Mouse (Mus musculus) spleen, postnatal 14 days (tissue): Measurements from ENCODE around the gene Sf3a2.
A peak's percentile ranks its signal among the peaks of the same experiment; 100 is the strongest.
"Not testable (repeated sequence)": the region's sequence is repeated elsewhere in the genome, so short reads cannot be mapped to it uniquely, and the experiment has no call there.

Source experiments
- DNase-seq, 2 experiments: peaks; one replicate each; pipeline ENCODE4 v3.0.0; 2021 to 2022; ENCODE audit warnings: low spot score in 2 of 2

Gene Sf3a2

DNA sequence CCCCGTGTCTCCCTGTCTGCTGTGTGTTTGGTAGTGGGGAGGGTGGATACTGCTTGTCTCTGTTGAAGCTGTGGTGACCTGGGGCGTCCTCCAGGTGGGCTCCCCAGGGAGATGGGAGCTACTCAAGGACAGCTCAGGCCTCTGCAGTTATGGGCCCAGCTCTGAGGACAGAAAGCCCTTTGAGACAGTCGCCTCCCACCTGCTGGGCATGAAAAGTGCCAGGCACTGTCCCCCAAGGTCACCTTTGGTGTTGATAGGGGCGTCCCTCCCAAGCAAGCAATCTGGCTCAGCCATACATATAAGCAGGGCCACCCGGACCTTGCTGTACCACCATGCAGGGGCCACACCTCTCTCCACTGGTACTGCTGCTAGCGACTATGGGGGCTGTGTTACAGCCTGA is 6.9 kb downstream of the Sf3a2 start, which contains the start of gene Amh:
Gene Amh, plus strand, starts transcription at position 328 of the 400 bp plus-strand sequence.
- DNase-seq = no peak

DNA sequence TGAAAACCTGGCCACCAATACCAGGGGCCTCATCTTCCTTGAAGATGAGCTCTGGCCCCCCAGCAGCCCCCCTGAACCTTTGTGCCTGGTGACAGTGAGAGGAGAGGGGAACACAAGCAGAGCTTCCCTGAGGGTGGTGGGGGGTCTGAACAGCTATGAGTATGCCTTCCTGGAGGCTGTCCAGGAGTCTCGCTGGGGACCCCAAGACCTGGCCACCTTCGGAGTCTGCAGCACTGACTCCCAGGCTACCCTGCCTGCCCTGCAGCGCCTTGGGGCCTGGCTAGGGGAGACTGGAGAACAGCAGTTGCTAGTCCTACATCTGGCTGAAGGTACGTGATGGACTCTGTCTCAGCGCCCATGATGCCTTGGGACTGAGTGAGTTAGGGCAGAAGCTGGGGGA is 7.3 kb downstream of the Sf3a2 start:
- no peak for DNase-seq

DNA sequence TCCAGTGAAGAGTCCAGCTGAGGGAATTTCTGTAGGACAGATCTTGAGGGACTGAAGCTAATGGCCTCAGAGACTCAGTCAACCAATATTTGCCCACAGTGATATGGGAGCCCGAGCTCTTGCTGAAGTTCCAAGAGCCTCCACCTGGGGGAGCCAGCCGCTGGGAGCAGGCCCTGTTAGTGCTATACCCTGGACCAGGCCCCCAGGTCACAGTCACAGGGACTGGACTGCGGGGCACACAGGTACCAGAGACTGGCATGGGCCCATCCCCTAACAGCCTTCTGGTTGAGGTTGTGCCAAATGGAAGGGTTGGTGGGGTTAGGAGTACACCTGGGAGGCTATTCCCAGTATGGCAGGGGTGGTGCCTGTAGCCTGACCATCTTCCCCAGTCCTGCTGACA is 7.9 kb downstream of the Sf3a2 start:
- DNase-seq = peak; percentile 68 to 83

DNA sequence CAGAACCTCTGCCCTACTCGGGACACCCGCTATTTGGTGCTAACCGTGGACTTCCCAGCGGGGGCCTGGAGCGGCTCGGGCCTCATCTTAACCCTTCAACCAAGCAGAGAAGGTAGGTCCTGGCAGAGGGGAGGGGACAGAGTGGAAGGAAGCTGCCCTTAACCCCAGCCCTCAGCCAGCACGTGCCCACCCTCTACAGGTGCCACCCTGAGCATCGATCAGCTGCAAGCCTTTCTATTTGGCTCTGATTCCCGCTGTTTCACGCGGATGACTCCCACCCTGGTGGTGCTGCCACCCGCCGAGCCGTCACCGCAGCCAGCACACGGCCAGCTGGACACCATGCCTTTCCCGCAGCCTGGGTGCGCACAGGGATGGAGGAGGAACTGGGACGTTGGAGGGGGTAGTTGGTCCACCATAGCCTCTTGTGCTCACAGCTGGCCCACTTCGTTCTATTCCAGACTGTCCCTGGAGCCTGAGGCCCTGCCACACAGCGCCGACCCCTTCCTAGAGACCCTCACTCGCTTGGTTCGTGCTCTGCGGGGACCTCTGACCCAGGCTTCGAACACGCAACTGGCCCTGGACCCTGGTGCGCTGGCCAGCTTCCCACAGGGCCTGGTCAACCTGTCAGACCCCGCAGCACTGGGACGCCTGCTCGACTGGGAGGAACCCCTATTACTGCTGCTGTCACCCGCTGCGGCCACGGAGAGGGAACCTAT is 8.5 kb downstream of the Sf3a2 start:
- no peak for DNase-seq

DNA sequence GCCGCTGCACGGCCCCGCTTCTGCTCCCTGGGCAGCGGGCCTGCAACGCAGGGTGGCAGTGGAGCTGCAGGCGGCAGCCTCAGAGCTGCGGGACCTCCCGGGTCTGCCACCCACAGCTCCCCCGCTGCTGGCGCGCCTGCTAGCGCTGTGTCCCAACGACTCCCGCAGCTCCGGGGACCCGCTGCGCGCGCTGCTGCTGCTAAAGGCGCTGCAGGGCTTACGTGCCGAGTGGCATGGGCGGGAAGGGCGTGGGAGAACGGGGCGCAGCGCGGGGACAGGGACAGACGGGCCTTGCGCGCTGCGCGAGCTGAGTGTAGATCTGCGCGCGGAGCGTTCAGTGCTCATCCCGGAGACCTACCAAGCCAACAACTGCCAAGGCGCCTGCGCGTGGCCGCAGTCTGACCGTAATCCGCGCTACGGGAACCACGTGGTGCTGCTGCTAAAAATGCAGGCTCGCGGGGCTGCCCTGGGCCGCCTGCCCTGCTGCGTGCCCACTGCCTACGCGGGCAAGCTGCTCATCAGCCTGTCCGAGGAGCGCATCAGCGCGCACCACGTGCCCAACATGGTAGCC is 9.1 kb downstream of the Sf3a2 start:
- peak in 1 of 2 experiments; percentile 36 for DNase-seq

DNA sequence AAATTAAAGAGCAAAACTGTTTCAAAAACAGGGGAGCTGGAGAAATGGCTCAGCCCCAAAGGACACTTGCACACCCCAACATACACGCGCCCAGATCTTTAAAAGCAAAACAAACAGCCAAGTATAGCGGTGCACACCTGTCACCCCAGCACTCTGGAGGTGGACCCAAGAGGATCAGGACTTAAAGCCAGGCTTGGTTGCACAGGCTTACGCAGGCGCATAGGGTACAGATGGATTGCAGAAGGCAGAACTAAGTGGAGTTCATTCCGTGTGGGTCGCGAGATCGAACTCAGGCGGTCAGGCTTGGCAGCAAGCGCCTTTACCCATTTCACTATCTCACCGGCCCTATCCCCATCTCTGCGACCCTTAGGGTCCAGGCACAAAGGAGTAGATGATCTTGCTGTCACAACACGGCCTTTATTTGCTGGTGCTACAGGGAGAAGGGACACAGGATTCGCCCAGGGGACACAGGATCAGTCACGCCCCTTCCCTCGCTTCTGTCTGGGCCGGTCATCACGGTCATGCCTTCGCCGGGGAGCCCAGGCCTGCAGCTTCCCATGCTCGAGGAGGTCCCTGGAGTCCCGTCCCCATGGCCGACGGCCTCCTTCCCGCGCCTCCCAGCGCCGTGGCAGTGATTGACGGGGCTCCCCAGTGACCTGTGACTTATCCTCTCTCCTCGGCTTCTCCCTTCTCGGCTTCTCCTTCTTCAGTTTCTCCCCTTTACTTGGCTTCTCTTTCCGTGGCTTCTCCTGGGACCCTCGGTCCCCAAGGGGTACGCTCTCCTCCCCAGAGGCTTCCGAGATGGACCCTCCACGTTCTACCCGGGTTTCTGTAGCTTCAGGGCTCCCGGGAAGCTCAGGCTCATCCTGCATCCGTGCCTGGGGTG is 10.3 kb downstream of the Sf3a2 start:
- no peak for DNase-seq

DNA sequence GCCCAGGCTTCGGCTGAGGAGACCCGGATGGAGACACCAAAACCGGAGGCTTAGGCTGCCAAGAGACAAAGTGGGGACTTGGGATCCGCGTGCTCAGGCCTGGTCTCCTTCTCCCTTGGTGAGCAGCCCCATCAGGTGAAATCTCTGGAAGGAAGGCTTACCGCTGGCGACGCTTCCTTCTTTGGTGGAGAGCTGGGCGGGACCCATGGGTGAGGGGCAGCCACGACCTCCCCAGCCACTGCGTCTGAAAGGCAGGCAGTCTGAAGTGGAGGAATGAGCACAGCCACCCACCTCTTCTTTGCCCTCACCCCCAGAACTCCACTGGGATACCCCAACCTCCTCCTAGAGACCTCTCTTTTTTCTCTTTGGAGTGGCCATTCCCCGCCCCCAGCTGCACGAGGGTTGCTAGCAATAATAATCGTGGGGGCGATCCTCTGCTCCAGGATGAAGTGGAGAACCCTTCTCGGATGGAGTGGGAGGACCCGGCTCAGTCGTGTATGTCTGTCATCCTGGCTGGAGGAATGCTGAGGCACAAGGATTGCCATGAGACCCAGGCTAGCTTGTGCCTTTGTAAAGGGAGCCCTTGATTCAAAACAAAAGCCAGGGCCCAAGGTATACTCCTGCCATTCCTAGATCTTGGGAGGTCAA is 11.1 kb downstream of the Sf3a2 start:
- DNase-seq = no peak

DNA sequence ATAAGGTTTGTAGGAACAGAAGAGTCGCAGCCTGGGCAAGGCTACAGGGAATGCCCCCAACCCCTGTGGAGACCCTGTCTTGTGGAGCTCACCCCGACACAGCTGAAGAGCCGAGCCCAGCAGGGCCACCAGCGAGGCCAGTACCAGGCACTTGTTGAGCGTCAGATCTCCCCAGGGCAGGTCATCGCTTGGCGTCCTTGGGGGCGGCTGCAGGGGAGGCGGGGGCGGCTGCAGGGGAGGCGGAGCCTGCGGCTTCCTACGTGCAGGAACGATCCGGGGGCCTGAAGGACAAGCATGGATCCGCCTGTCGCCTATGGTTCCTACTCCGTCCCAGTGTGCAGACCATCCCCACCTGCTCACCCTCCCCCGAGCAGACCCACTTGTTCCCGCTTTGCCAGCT is 12.1 kb downstream of the Sf3a2 start:
- no peak for DNase-seq

DNA sequence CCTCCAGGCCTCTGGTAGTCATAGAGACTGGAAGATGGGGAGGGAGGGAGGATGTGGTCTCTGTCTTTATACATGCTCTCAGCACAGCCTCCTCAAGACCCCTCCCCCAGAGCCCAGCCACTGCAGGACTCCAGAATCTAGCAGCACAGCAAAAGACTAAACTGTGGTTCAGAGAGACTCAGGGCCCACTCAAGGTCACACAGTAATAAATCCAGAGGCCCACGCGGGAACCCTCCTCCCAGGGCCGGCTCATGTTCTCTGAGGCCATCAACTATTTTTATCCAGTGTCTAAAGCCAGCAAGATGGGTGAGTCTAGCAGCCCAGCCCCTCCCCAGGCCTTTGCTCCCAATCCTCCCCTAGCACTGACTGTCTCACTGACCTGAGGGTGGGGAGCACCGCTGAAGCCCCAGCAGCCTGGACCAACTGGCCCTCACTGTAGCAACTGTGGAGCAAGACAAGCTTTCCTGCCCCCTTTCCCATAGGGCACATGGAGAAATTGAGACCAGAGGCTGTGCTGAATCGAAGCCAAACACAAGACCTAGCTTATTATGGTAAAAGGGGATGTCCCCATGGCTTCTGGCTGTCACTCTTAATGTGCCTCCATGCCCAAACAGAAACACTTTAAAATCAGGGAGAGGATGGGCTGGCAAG is 14.5 kb downstream of the Sf3a2 start:
- no peak for DNase-seq

DNA sequence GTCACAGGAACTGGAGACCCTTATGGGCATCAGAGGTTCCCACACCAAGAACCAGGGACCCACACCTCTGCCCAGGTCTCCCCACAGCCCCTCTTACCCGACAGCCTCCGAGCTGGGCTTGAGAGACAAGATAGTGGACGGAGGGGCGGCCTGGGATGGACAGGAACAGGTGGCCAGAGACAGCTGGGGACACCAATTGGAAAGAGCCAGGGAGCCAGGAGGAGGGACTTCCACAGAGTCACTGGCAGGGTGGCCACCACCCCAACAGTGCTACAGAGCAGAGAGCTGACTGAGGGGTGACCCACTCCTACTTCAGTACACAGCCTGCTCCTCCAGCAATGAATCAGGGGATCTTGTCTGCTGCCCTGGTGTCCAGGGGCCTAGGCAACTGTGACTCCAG is 15.4 kb downstream of the Sf3a2 start, which contains the start of gene Jsrp1:
Gene Jsrp1, minus strand, starts transcription at position 133 of the 400 bp plus-strand sequence.
- DNase-seq = no peak

DNA sequence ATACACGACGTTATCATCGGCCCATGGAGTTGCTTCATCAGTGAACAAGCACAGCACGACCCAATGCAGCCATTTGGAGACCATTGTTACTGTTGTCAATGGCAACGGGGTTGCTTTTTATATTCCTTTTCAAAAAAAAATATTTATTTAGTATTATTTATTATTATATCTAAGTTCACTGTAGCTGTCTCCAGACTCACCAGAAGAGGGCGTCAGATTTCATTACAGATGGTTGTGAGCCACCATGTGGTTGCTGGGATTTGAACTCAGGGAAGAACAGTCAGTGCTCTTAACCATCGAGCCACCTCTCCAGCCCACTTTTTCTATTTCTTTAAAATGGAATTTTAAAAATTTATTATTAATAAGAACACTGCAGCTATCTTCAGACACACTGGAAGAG is 16.8 kb downstream of the Sf3a2 start:
- DNase-seq = no peak

DNA sequence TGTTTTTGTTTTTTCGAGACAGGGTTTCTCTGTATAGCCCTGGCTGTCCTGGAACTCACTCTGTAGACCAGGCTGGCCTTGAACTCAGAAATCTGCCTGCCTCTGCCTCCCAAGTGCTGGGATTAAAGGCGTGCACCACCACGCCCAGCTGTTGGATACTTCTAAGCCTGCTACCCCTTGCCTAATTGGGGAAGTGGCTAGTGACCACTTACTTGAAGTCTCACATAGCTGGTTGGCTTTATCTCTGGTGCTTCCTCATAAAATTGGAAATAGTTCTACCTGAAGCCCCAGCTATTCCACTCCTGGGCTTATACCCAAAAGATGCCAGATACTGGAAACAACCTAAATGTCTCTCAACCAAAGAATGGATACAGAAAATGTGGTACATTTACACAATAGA is 18.3 kb downstream of the Sf3a2 start:
- not testable (repeated sequence) for DNase-seq

DNA sequence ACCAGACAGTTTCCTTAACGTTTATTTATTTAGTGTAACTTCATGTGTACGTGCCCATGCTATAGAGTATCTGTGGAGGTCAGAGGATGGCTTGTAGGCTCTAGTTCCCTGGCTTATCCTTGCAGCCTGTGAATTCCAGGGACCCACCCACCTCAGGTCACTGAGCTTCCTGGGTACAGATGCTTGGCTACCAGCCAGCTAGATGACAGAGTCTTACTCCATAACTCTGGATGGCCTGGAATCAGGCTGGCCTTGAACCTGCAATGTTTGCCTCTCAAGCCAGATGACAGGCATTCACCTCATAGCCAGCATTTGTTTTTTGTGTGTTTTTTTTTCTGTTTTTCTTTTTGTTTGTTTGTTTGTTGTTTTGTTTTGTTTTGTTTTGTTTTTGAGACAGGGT is 19.2 kb downstream of the Sf3a2 start:
- no peak for DNase-seq

DNA sequence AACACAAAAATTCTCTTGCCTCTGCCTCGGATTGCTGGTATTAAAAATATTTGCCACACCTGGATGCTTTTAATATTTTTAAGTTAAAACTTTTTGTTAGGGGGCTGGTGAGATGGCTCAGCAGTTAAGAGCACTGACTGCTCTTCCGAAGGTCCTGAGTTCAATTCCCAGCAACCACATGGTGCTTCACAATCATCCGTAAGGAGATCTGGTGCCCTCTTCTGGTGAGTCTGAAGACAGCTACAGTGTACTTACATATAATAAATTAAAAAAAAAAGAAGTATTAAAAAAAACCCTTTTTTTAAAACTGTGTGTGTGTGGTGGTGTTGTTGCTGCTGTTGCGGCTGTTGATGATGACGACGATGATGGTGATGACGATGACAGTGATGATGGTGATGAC is 20.0 kb downstream of the Sf3a2 start:
- DNase-seq = not testable (repeated sequence)

DNA sequence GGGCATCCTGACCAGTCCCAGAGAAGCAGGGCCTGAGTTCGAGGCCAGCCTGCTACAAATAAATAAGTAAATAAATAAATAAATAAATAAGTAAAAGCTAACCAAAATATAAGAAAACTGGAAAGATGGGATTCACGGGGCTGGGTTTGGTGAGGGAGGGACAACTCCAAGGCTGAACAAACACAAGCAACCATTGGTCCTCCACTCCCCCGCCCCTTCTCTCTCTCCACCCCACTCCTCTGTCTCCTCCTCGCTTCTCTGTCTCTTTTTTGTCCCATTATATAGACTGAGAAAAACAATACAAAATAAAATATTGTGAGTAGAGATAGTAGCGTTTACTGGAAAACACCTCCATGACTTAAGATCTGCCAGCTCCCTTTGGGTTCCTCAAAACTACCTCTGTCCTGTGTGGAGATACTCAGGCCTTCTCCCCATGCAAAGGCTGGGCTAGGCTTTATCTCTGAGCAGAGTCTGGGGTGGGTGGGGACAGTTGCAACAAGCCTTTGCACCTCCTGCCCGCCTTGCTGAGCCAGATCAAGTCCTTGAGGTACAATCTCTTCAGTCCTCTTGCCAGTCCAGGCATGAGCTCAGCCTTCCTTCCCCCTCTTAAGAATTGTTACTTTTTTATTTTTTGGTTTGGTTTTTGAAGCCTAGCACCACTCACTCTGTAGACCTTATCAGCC is 20.7 kb downstream of the Sf3a2 start:
- DNase-seq = peak; percentile 40 to 43

DNA sequence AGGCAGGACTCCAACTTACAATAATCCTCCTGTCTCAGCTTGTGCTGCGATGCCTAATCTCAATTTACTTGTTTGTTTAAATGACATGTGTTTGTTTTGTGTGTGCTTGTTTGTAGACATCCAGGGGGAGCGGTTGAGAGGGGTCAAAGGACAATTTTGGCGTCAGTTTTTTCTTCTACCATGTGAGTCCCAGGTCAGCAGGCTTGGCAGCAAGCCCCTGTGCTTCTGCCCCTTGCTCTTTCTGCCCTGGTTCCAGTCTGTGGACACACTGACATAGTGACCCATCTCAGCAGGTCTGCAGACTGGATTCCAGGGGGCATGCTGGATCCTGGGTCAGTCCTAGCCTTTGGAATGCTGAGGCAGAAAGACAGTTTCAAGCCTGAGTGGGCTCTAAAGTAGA is 21.4 kb downstream of the Sf3a2 start:
- no peak for DNase-seq

DNA sequence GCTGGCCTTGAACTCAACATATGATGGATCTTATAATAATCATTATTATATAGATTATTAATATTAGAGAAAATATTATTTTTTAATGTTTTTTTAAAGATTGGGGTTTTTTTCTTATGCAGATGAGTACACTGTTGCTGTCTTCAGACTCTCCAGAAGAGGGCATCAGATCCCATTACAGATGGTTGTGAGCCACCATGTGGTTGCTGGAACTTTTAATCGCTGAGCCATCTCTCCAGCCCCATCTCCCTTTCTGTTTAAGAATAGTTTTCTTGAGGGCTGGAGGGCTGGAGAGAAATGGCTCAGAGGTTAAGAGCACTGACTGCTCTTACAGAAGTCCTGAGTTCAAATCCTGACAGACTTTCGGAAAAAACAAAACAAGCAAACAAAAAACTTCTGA is 24.0 kb downstream of the Sf3a2 start:
- no peak for DNase-seq

DNA sequence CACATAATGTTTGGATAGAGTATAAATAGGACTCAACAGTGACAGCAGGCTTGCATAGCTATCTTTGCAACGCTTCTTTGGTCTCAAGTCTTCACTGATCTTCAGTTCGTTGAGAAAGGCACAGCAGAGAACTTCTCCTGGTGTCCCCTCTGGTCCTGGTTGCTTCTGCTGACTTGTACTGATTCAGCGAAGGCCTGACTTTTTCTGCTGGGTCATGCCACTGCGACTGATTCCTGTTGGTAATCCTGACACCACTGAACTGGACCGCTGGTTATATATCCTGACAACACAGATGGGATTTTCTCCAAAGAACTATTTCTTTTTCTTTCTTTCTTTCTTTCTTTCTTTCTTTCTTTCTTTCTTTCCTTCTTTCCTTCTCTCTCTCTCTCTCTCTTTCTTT is 24.5 kb downstream of the Sf3a2 start:
- DNase-seq = no peak

DNA sequence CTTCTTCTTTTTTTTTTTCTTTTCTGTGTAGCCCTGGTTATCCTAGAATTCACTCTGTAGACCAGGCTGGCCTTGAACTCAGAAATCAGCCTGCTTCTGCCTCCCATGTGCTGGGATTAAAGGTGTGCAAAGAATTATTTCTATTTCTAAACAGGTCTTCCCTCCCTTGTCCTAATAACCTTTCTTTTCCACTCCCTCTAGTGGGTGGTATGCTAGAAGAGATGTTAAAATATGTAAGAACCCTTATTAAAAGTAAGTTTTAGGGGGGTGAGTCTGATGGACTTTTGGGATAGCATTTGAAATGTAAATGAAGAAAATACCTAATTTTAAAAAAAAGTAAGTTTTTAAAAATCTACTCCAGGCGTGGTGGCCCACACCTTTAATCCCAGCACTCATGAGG is 25.3 kb downstream of the Sf3a2 start:
- DNase-seq = no peak

DNA sequence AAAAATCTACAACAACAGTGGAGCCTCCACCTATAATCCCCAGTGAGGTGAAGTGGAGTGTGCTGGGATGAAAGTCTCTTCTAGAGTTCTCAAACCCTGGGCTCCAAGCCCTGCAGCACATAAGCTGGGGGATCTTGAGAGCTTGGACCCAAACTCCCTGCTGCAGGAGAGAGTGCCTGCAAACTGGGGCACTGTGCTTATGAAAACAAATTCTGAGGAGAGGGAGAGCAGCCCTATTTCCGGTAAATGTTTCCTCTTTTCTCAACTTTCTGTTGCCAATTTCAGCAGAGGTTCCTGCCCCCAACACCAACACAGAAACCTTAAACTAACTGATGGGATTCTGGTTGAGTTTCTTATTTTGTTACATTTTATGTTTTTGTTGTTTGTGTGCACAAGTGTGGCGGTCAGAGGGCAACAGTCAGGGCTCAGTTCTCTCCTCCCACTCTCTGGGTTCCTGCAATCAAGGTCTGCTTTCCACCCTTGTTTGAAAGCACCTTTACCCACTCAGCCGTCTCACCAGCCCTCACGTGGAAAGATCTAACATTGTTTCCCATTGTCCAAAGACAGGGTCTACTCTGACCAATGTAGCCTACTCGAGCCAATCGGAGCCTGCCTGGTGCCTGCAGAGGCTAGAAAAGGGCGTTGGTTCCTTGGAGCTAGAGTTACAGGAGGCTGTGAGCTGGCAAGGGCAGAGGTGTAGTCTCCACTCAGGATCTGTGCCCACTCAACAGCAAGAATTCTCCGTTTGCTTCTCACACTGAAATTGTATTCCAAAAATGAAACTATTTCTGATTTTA is 26.0 kb downstream of the Sf3a2 start:
- DNase-seq = no peak
